11 mouse cellular contexts compared by ENCODE assay signal in genomic region chr17:78430374-78430773, GRCm38 (mm10). TPM values are rescaled to one million over a fixed set of nuclear protein-coding genes. Genes with fewer than 3 reads are reported as not detected.
DNase-seq lines count a peak whose midpoint lies in the region; ATAC-seq and TF ChIP-seq lines count a peak whose summit lies in the region.
"Had no signal": no experiment of that assay in that cellular context is flagged by ENCODE, and none has a peak within 500 bp of the region (broad histone marks: within the 10 kb centered on the region; RNA-seq: fewer than 3 reads in every experiment).

No protein-coding gene starts in this region.

- H3K36me3 ChIP-seq in hindbrain, postnatal 0 days (ENCODE audit: insufficient read depth, low read length) = no peaks in the 10 kb centered on the region
- H3K36me3 ChIP-seq in hindbrain, embryonic 10.5 days = no peaks in the 10 kb centered on the region
- H3K36me3 ChIP-seq in thymus, adult 2 months (ENCODE audit: control insufficient read depth, insufficient read depth, low read length) = no peaks in the 10 kb centered on the region
- H3K36me3 ChIP-seq: limb, embryonic 15.5 days; midbrain, embryonic 15.5 days had no signal

- H3K9me3 ChIP-seq in hindbrain, postnatal 0 days (ENCODE audit: low read length) = peaks cover 3% of the 10 kb centered on the region; the same call in 1 of the 2 replicates
- no peaks in the 10 kb centered on the region for H3K9me3 ChIP-seq in hindbrain, embryonic 10.5 days
- H3K9me3 ChIP-seq: limb, embryonic 15.5 days; midbrain, embryonic 15.5 days had no signal

- no peak overlapping the region for H3K27ac ChIP-seq in hindbrain, postnatal 0 days
- no peak overlapping the region for H3K27ac ChIP-seq in hindbrain, embryonic 10.5 days
- no peak overlapping the region for H3K27ac ChIP-seq in thymus, adult 2 months (ENCODE audit: control insufficient read depth, insufficient read depth, low read length)
- H3K27ac ChIP-seq: limb, embryonic 15.5 days; midbrain, embryonic 15.5 days had no signal

- H3K4me2 ChIP-seq in hindbrain, postnatal 0 days (ENCODE audit: low read depth, low read length) = no peak overlapping the region
- H3K4me2 ChIP-seq: limb, embryonic 15.5 days; midbrain, embryonic 15.5 days had no signal

- no peak for ATAC-seq in hindbrain, postnatal 0 days
- peak; percentile 64 for ATAC-seq in inflammation-experienced regulatory T-cells, adult 6 months
- ATAC-seq: midbrain, embryonic 15.5 days had no signal

- TF ChIP-seq POLR2A in thymus, adult 2 months (IDR thresholded peaks at IDR 0.05; ENCODE audit: control insufficient read depth, extremely low read depth, insufficient read depth, low read length, poor library complexity) = no peak

- DNase-seq in hindbrain, postnatal 0 days (ENCODE audit: low spot score) = no peak
- DNase-seq in hindbrain, embryonic 10.5 days (ENCODE audit: low spot score) = no peak
- DNase-seq in thymus, adult 2 months = peak; percentile 46
- no peak for DNase-seq in thymus, adult 18-20 months
- no peak for DNase-seq in frontal cortex, postnatal 36 days (ENCODE audit: low spot score in 2 of 2)
- no peak for DNase-seq in MN1 (ENCODE audit: low spot score)
- no peak for DNase-seq in gastrocnemius, adult 8-10 months (ENCODE audit: low spot score in 2 of 2)
- DNase-seq: kidney, postnatal 36 days had no signal

- peak; percentile 41 for TF ChIP-seq CTCF in hindbrain, postnatal 0 days (IDR thresholded peaks at IDR 0.05; ENCODE audit: low read depth)
- TF ChIP-seq CTCF in thymus, adult 2 months (IDR thresholded peaks at IDR 0.05; ENCODE audit: borderline replicate concordance, control insufficient read depth, extremely low read depth, insufficient read depth, low read length, poor library complexity) = peak; percentile 56; the same call in 1 of the 2 replicates

- H3K9ac ChIP-seq in hindbrain, postnatal 0 days (replicated peaks; ENCODE audit: low read length) = no peak overlapping the region
- H3K9ac ChIP-seq: limb, embryonic 15.5 days; midbrain, embryonic 15.5 days had no signal

- no peak overlapping the region for H3K4me3 ChIP-seq in hindbrain, postnatal 0 days (ENCODE audit: low read length)
- H3K4me3 ChIP-seq in hindbrain, embryonic 10.5 days = no peak overlapping the region
- H3K4me3 ChIP-seq in thymus, adult 2 months (ENCODE audit: control insufficient read depth, insufficient read depth, low read length) = no peak overlapping the region
- H3K4me3 ChIP-seq: limb, embryonic 15.5 days; midbrain, embryonic 15.5 days had no signal

- no peaks in the 10 kb centered on the region for H3K27me3 ChIP-seq in hindbrain, postnatal 0 days (ENCODE audit: insufficient read depth, low read length)
- H3K27me3 ChIP-seq in hindbrain, embryonic 10.5 days (ENCODE audit: insufficient read depth, poor library complexity, severe bottlenecking) = no peaks in the 10 kb centered on the region
- no peaks in the 10 kb centered on the region for H3K27me3 ChIP-seq in thymus, adult 2 months (ENCODE audit: control insufficient read depth, insufficient read depth, low read length)
- H3K27me3 ChIP-seq: limb, embryonic 15.5 days; midbrain, embryonic 15.5 days had no signal

- H3K4me1 ChIP-seq in hindbrain, postnatal 0 days (ENCODE audit: insufficient read depth, low read length) = no peaks in the 10 kb centered on the region
- no peaks in the 10 kb centered on the region for H3K4me1 ChIP-seq in hindbrain, embryonic 10.5 days (replicated peaks)
- H3K4me1 ChIP-seq in thymus, adult 2 months (replicated peaks; ENCODE audit: control insufficient read depth, insufficient read depth, low read length) = no peaks in the 10 kb centered on the region; the same call in 1 of the 2 replicates
- H3K4me1 ChIP-seq: limb, embryonic 15.5 days; midbrain, embryonic 15.5 days had no signal

- 74% methylated on average over 8 of the region's 8 CpGs for WGBS in hindbrain, postnatal 0 days
- WGBS in hindbrain, embryonic 10.5 days = 72% methylated on average over 8 of the region's 8 CpGs
- 54% methylated on average over 8 of the region's 8 CpGs for WGBS in thymus, adult 2 months

RNA-seq across cellular contexts. Expression of gene Fez2, which starts 12.4 kb away (rescaled TPM):
- total RNA-seq in hindbrain, postnatal 0 days (2014; rRNA removed) = 36.5 and 46.2 TPM in 2 replicates
- 62.0 and 63.3 TPM in 2 replicates for polyA plus RNA-seq in hindbrain, postnatal 0 days (2015; fragmentation: Nextera tagmentation; extraction: Ambion mirVana)
- polyA plus RNA-seq in hindbrain, embryonic 10.5 days (2016; fragmentation: Nextera tagmentation; extraction: Ambion mirVana) = 37.9 and 51.1 TPM in 2 replicates
- polyA plus RNA-seq in thymus, adult 2 months (2012; rRNA removed) = 13.9 and 14.9 TPM in 2 replicates
- polyA plus RNA-seq in inflammation-experienced regulatory T-cells, adult 6 months (2017; shearing (Covaris generic)) = 10 to 100 TPM in 2 of 3 experiments, 1 to 10 TPM in 1; 8.6 to 11.1 (median 10.4) TPM
- total RNA-seq in gastrocnemius, adult 8-10 months (2022) = 10 to 100 TPM; 60.3 to 95.0 (median 77.1) TPM
